Mouse (Mus musculus): Measurements from ENCODE around the gene 4930451I11Rik. TPM values are rescaled to one million over a fixed set of nuclear protein-coding genes. Genes with fewer than 3 reads are reported as not detected.
A peak's percentile ranks its signal among the peaks of the same experiment; 100 is the strongest.

4930451I11Rik gene
- total RNA-seq (2021), result not detected
- long read RNA-seq, experiment 1, result 0 reads
- long read RNA-seq, experiment 2, result 0 reads

DNA sequence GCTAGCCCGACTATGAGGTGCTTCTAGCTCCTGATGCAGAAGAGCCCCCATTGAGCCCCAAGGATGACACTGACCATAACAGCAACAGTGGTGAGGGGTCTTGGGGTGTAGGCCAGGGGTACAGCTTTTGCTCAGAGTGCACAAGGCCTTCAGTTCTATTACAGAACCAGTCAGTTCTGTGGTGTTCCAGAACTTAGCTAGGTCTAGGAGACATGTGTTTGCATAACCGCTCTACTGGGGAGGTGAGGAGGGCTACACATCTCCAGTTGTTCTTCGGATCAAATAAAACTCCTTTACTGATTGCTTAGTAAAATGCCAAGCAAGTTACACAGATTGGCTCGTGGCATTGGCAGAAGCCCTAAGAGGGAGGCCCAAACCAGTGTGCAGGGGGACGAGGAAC, at the start of gene 4930451I11Rik:
4930451I11Rik (minus strand) TSS at position 101 of the 400 bp plus-strand sequence.
- DNase-seq (ENCODE audit: low spot score in 2 of 2), result no peak

DNA sequence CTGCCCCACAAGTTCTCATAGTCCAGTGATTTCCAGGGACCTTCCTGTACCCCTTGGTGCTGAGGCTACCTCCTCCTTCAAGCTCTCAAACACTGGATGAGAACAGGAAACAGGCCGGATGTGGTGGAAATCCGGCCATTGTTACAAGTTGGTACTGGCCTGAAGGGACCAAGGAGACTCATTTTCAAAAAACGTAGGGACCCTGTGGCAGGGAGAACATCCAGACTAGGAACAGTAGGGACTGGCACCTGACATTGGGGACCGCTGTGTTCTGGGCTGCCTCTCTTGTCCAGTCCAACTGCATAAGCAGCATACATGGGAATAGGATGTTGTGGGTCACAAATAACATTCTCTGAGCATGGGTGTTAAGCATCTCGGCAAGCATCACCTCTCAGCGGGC, 49.6 kb upstream of the 4930451I11Rik start:
- no peak for DNase-seq (ENCODE audit: low spot score in 2 of 2)

DNA sequence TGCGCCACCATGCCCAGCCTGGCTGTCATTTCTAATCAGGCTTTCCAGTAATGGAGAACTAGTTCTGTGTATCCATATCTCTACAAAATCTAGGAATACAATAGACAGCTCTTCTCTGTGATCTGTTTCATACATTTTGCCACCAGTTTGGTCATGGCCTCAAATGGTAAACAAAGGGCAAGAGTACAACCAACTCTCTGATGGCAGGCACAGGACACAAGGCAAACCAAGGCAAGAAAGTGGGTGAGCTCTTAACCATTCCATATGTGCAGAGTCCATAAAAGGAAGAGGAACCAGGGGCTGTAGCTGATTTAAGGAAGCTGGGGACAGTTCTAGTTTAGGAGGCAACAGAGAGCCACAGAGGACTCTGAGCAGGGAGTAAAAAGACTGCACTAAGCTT, 45.8 kb upstream of the 4930451I11Rik start:
- no peak for DNase-seq (ENCODE audit: low spot score in 2 of 2)

GRCm38 (mm10) chr7:126870520-126870891, 39.1 kb upstream of the 4930451I11Rik start:
- DNase-seq (ENCODE audit: low spot score in 2 of 2), result no peak

DNA sequence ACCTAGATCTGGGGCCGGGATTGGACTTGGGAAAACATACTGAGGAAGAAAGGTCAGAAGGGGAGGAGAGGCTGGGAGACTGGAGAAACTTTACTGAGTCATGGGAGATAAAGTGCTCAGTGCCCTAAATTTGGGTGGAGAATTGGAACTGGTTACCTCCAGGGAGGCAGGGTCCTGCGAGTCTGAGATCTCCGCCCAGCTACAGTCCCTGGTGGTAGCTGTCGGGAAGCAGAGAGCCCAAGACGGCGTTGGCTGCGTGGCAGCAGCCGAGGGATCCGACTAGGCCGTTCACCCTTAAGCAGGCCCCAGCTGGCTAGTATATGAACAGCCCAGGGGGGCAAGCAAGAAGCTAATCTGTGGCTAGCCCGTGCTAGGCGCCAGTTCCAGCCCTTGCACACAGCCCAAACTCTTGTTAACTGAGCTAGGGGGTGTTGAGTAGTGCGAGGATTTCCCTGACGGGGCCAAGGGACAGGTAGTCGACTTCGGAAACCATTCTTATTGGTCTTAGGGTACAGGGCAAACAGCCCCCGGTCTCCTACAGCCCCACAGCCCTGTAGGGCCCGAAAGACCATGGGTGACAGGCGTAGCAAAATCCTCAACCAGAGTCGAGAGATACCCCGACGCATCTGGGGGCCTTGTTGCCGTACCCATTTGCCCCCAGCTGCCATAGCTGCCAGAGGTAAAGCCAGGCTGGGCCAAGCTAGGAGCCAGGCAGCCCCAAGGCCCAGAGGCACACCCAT, 38.5 kb upstream of the 4930451I11Rik start:
- no peak for DNase-seq (ENCODE audit: low spot score in 2 of 2)

- DNase-seq (ENCODE audit: low spot score in 2 of 2), result no peak
These were observed 36.6 kb upstream of the 4930451I11Rik start for GRCm38 (mm10) chr7:126868003-126868402.

GRCm38 (mm10) chr7:126867534-126867933, 36.1 kb upstream of the 4930451I11Rik start:
- DNase-seq (ENCODE audit: low spot score in 2 of 2), result no peak

DNA sequence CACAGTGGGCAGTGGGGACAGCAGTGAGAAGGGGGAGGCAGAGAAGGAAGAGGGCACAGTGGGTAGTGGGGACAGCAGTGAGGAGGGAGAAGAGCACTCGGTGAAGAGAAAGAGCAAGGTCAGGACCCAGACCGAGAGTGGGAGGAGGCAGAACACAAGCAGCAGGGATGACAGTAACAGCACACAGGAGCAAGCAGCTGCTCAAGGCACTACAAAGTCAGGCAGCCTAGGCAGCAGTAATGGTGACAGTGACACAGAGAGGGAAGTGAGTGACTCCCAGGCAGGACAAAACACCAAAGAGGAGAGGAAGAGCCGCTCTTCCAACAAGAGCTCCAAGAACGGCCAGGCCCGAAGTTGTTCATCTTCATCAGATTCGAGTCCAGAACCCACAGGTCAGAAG, 32.4 kb upstream of the 4930451I11Rik start:
- DNase-seq (ENCODE audit: low spot score in 2 of 2), result no peak

DNA sequence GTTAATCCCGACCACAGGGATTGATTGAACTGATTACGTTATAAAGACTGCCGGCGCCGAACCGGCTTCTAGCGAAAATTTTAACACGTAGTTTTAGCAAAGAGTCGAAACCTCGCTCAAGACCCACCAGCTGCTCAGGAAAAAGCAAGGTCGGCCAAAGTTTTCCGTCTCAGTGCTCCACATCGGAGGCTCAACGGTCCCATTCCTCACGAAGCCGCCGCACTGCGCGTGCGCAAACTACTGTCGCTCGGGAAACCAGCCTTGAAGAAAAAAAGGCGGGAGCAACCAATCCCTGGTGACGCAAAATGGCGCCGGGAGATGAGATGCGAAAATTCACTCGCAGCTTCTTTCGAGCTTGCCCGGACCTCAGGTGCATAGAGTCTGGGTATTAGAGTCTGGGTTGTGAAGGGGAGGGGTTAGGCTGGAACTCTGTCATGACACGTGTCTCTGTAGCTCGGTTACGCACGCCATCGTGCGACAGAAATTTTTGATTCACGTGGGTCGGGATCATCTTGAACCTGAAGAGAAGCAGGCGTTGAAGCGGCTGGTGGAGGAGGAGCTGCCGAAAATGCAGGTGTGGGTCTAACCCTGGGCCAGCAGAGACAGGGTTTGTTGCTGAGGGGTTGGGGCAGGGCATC, 30.8 kb upstream of the 4930451I11Rik start, which contains the start of gene Ino80e:
Ino80e (minus strand) TSS at position 231 of the 638 bp plus-strand sequence.
- DNase-seq (ENCODE audit: low spot score in 2 of 2), result peak; percentile 78 to 90

GRCm38 (mm10) chr7:126861429-126862130, 30.1 kb upstream of the 4930451I11Rik start, which contains the start of gene Hirip3:
TSS of gene Hirip3 (plus strand) at chr7:126861972.
- DNase-seq (ENCODE audit: low spot score in 2 of 2), result peak; percentile 84 to 95

- DNase-seq (ENCODE audit: low spot score in 2 of 2), result no peak
These were observed 29.5 kb upstream of the 4930451I11Rik start for GRCm38 (mm10) chr7:126860987-126861386.

- no peak for DNase-seq (ENCODE audit: low spot score in 2 of 2)
These were observed 25.4 kb upstream of the 4930451I11Rik start for GRCm38 (mm10) chr7:126856741-126857420.

- no peak for DNase-seq (ENCODE audit: low spot score in 2 of 2)
These were observed 24.2 kb upstream of the 4930451I11Rik start for GRCm38 (mm10) chr7:126855641-126856040.

DNA sequence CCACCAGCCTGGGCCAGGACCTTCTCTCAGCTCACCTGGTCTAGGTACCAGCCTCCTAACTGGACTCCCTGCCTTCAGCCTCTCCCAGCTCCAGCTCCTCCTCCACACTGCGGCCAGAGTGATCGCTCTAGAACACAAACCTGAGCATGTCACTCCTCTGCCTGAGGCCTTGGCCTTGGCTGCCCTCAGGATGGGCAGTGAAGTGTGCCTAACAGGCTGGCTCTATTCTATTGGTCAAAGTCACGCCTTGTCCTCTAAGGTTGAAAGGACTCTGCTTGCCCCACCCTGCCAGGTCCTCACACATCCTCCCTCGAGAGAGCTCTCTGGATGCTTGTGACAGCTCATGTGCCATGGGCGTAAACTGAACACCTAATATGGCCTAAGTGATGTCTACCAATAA, 22.0 kb upstream of the 4930451I11Rik start:
- DNase-seq (ENCODE audit: low spot score in 2 of 2), result no peak

DNA sequence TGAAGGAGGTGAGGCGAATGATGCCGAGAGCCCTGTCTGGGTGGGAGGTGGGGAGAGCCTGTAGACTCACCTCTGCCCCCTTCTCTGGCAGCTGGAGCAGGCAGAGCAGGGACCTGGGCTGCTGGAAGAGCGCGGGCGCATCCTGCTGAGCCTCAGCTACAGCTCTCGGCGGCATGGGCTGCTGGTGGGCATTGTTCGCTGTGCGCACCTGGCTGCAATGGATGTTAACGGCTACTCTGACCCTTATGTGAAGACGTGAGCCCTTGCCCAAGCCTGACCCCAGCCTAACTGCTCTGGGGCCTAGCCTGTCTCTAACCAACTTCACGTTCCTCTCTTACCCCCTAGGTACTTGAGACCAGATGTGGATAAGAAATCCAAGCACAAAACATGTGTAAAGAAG, 19.8 kb upstream of the 4930451I11Rik start:
- no peak for DNase-seq (ENCODE audit: low spot score in 2 of 2)

- DNase-seq (ENCODE audit: low spot score in 2 of 2), result no peak
These were observed 18.7 kb upstream of the 4930451I11Rik start for GRCm38 (mm10) chr7:126850161-126850560.

DNA sequence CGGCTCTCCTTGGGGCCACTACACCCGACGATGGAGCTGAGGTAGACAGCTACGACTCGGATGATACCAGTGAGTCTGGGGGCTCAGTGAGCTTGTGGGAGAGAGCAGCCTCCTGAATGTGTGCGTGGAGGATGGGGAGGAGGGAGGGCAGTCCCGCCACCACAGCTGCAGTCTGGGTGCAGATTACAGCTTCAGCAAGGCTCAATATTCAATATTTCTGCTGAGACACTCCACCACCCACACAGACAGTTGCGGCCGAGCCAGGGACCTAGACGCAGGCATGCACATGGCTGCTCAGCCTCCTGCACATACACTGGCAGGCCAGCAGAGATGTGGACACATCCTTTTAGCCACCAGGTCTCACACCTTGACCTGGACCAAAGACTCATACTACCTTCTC, 17.4 kb upstream of the 4930451I11Rik start:
- no peak for DNase-seq (ENCODE audit: low spot score in 2 of 2)

DNA sequence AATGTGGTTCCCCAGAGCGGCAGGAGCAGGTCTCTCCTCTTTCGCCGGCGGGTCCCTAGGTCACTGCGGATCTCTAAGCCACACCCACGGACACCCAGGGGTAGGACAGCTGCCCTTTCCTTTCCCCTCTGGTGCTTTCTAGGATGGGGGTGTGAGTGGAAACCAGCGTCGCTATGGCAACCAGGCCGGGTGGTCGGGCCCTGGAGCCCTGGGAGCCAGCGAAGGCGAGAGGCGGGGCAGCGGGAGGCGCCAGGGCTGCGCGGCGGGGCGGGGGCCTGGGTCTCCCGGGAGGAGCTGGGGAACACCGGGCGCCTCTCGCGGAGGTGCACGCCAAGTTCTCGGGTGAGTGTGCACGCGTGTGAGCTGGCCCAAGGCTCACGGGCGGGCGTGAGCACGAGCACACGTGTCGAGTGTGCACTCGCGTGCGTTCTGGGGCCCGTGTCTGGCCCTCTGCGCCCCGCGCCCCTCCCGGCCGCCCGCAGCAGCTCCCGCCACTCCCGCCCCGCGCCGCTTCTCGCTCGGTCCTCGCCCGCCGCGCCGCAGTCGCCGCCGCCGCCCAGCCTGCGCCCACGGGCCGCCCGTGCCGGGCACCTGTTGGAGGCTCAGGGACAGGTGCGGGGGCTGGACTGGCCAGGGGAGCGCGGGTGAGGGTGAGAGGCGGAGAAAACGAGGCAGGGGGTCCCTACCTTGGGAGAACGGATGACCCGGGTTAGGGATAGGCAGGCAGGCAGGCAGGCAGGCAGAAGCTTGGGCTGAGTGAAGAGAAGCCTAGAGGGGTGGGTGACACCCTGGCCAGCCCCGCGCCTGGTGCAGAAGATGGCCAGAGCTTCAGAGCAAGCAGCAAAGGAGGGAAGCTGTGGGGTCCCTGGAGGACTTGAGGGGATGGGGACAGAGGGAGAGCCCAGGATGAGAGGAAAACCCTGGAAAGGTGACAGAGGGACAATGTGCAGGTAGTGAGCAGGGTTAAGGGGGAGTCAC, 16.3 kb upstream of the 4930451I11Rik start:
- DNase-seq (ENCODE audit: low spot score in 2 of 2), result no peak

DNA sequence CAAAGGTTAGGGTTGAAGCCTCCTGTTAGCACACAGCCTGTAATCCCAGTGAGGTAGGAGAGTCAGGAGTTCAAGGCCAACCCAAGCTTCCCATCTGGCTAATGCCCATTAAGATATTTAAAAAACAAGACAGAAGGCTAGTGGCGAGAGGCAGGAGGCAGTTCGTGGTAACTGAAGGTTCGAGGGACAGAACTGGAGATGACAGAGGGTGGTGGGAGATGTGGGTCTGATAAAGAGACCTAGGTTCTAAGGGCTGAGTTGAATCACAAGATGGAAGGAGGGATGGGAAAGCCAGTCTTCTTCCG, 15.6 kb upstream of the 4930451I11Rik start, which contains the start of gene Doc2a:
Doc2a (plus strand) TSS at position 301 of the 305 bp plus-strand sequence.
- DNase-seq (ENCODE audit: low spot score in 2 of 2), result no peak

DNA sequence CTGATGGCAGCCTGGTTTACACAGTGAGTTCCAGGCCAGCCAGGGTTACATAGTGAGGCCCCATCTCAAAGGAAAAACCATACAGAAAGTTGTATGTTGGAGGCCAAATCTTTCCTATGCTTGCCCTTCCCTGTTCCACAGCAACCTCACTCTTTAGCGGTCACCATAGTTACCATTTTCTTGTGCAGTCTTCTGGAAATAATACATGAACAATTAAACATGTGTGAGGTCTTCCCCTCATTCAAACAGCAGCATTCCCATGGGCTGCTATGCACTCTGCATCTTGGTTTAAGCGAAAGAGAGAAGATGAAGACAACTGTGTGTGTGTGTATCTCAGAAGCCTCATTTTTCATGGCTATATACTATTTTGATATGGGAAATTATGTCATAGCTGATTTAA, 14.1 kb upstream of the 4930451I11Rik start:
- DNase-seq (ENCODE audit: low spot score in 2 of 2), result no peak
